Mouse (Mus musculus) G1E-ER4 (cell line): ENCODE measurements around the gene Rpa3. TPM values are rescaled to one million over a fixed set of nuclear protein-coding genes. Genes with fewer than 3 reads are reported as not detected.

Experiments used
- GATA1 ChIP-seq: IDR thresholded peaks from one replicate; pipeline ENCODE4 v1.8.0; 2012; ENCODE audit warnings: low read length, inconsistent platforms
- polyA plus RNA-seq: library from polyadenylated mRNA; stranded (reverse); fragments of >175 nt; gene quantifications from 2 replicates; pipeline ENCODE4 v1.2.3, GENCODE M21; 2012

Gene Rpa3
- 1.5 and 2.9 TPM in 2 replicates for polyA plus RNA-seq

- TF ChIP-seq GATA1 = no peak
Measured at GRCm38 (mm10) chr6:8259004-8259666, at the start of gene Rpa3, which contains the start of the genes Umad1 and Gm45062. TSS of gene Rpa3 (minus strand) at chr6:8259173. TSS of gene Umad1 (plus strand) at chr6:8259288. TSS of gene Gm45062 (plus strand) at chr6:8259450.

GRCm38 (mm10) chr6:8307878-8308775, 49.2 kb upstream of the Rpa3 start:
- no peak for TF ChIP-seq GATA1

GRCm38 (mm10) chr6:8299066-8299863, 40.3 kb upstream of the Rpa3 start:
- no peak for TF ChIP-seq GATA1

GRCm38 (mm10) chr6:8294048-8294784, 35.2 kb upstream of the Rpa3 start:
- TF ChIP-seq GATA1 = no peak

- no peak for TF ChIP-seq GATA1
Measured at GRCm38 (mm10) chr6:8288755-8289580, 30.0 kb upstream of the Rpa3 start.

GRCm38 (mm10) chr6:8286146-8286545, 27.2 kb upstream of the Rpa3 start:
- TF ChIP-seq GATA1 = no peak

GRCm38 (mm10) chr6:8285401-8285960, 26.5 kb upstream of the Rpa3 start:
- TF ChIP-seq GATA1 = no peak

- TF ChIP-seq GATA1 = no peak
Measured at GRCm38 (mm10) chr6:8283255-8283654, 24.3 kb upstream of the Rpa3 start.

- no peak for TF ChIP-seq GATA1
Measured at GRCm38 (mm10) chr6:8278426-8279002, 19.5 kb upstream of the Rpa3 start.

- TF ChIP-seq GATA1 = no peak
Measured at GRCm38 (mm10) chr6:8276431-8276830, 17.5 kb upstream of the Rpa3 start.

- no peak for TF ChIP-seq GATA1
Measured at GRCm38 (mm10) chr6:8275098-8275497, 16.1 kb upstream of the Rpa3 start.

GRCm38 (mm10) chr6:8274387-8275054, 15.5 kb upstream of the Rpa3 start:
- no peak for TF ChIP-seq GATA1

GRCm38 (mm10) chr6:8271047-8271446, 12.1 kb upstream of the Rpa3 start:
- TF ChIP-seq GATA1 = no peak
